18 mouse cellular contexts compared by ENCODE assay signal in the genomic region with DNA sequence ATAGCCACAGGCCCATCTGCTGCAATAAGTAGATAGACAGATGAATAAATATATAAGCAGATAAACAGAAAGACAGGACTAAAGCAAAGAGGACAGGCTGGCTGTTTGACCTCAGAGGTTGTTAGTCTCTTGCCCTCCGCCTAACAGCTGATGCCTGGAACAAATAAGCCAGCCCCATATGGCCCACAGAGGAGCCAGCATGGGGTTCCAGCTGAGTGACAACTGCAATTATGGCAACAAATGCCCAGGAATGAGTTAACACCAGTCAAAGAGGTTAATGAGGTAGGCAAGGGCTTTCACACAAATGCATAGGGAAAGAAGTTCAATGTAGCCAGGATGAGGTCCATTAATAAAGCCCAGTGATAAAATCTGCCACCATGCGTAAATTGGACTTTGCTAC.
DNase-seq lines count a peak whose midpoint lies in the region; ATAC-seq and TF ChIP-seq lines count a peak whose summit lies in the region.
"Had no signal": no experiment of that assay in that cellular context is flagged by ENCODE, and none has a peak within 500 bp of the region (broad histone marks: within the 10 kb centered on the region; RNA-seq: fewer than 3 reads in every experiment).

No protein-coding gene starts in this region.

- 37% methylated on average over 2 of the region's 2 CpGs for WGBS in forebrain, embryonic 11.5 days
- 52% methylated on average over 2 of the region's 2 CpGs for WGBS in forebrain, postnatal 0 days
- WGBS in embryonic facial prominence, embryonic 14.5 days = 74% methylated on average over 2 of the region's 2 CpGs
- 91% methylated on average over 2 of the region's 2 CpGs for WGBS in intestine, embryonic 15.5 days

- ATAC-seq in forebrain, embryonic 11.5 days (replicated peaks; ENCODE audit: low FRiP score) = no peak; the same call in 1 of the 2 replicates
- no peak for ATAC-seq in forebrain, postnatal 0 days
- ATAC-seq in embryonic facial prominence, embryonic 14.5 days (ENCODE audit: low read depth) = no peak
- no peak for ATAC-seq in intestine, embryonic 15.5 days
- ATAC-seq: liver, postnatal 0 days had no signal

- no peak overlapping the region for H3K9ac ChIP-seq in forebrain, embryonic 11.5 days (ENCODE audit: low read length)
- H3K9ac ChIP-seq in forebrain, postnatal 0 days = no peak overlapping the region
- no peak overlapping the region for H3K9ac ChIP-seq in embryonic facial prominence, embryonic 14.5 days (ENCODE audit: low read depth, low read length)
- H3K9ac ChIP-seq in intestine, embryonic 15.5 days = no peak overlapping the region
- H3K9ac ChIP-seq: embryonic facial prominence, embryonic 13.5 days; liver, postnatal 0 days had no signal

- H3K27ac ChIP-seq in forebrain, embryonic 11.5 days (ENCODE audit: low read depth, low read length) = no peak overlapping the region
- H3K27ac ChIP-seq in forebrain, postnatal 0 days (ENCODE audit: low read depth, low read length) = no peak overlapping the region
- no peak overlapping the region for H3K27ac ChIP-seq in embryonic facial prominence, embryonic 14.5 days (replicated peaks; ENCODE audit: low read depth, low read length)
- no peak overlapping the region for H3K27ac ChIP-seq in intestine, embryonic 15.5 days
- H3K27ac ChIP-seq: embryonic facial prominence, embryonic 13.5 days had no signal

- H3K27me3 ChIP-seq in forebrain, embryonic 11.5 days (ENCODE audit: control insufficient read depth, insufficient read depth, low read length) = no peaks in the 10 kb centered on the region
- H3K27me3 ChIP-seq in forebrain, postnatal 0 days (ENCODE audit: insufficient read depth, low read length) = no peaks in the 10 kb centered on the region
- no peaks in the 10 kb centered on the region for H3K27me3 ChIP-seq in embryonic facial prominence, embryonic 14.5 days (replicated peaks; ENCODE audit: control insufficient read depth, insufficient read depth, low read length)
- no peaks in the 10 kb centered on the region for H3K27me3 ChIP-seq in intestine, embryonic 15.5 days (replicated peaks)
- H3K27me3 ChIP-seq: embryonic facial prominence, embryonic 13.5 days had no signal

- TF ChIP-seq POLR2A in brain, embryonic 14.5 days (IDR thresholded peaks at IDR 0.05; ENCODE audit: borderline replicate concordance, extremely low read depth, insufficient read depth, insufficient read length, poor library complexity, severe bottlenecking) = no peak

- no peak overlapping the region for H3K4me3 ChIP-seq in forebrain, embryonic 11.5 days (ENCODE audit: low read depth, low read length)
- H3K4me3 ChIP-seq in forebrain, postnatal 0 days (ENCODE audit: low read depth, low read length) = no peak overlapping the region
- no peak overlapping the region for H3K4me3 ChIP-seq in embryonic facial prominence, embryonic 14.5 days (ENCODE audit: low read depth, low read length)
- no peak overlapping the region for H3K4me3 ChIP-seq in intestine, embryonic 15.5 days (replicated peaks)
- H3K4me3 ChIP-seq: embryonic facial prominence, embryonic 13.5 days had no signal

- no peaks in the 10 kb centered on the region for H3K4me1 ChIP-seq in forebrain, embryonic 11.5 days (replicated peaks; ENCODE audit: control insufficient read depth, insufficient read depth, low read length)
- H3K4me1 ChIP-seq in forebrain, postnatal 0 days (ENCODE audit: insufficient read depth) = no peaks in the 10 kb centered on the region
- no peaks in the 10 kb centered on the region for H3K4me1 ChIP-seq in embryonic facial prominence, embryonic 14.5 days (ENCODE audit: control insufficient read depth, insufficient read depth, low read length)
- no peaks in the 10 kb centered on the region for H3K4me1 ChIP-seq in intestine, embryonic 15.5 days (replicated peaks)
- H3K4me1 ChIP-seq: embryonic facial prominence, embryonic 13.5 days had no signal

- no peaks in the 10 kb centered on the region for H3K36me3 ChIP-seq in forebrain, embryonic 11.5 days (ENCODE audit: control insufficient read depth, insufficient read depth, low read length)
- no peaks in the 10 kb centered on the region for H3K36me3 ChIP-seq in forebrain, postnatal 0 days (ENCODE audit: insufficient read depth)
- H3K36me3 ChIP-seq in embryonic facial prominence, embryonic 14.5 days (ENCODE audit: control insufficient read depth, insufficient read depth, low read length) = no peaks in the 10 kb centered on the region
- H3K36me3 ChIP-seq in intestine, embryonic 15.5 days = no peaks in the 10 kb centered on the region
- H3K36me3 ChIP-seq: embryonic facial prominence, embryonic 13.5 days had no signal

- peak; percentile 54 for DNase-seq in forebrain, embryonic 11.5 days (ENCODE audit: low spot score)
- DNase-seq in forebrain, postnatal 0 days = no peak
- peak; percentile 62 for DNase-seq in brain, embryonic 14.5 days (ENCODE audit: low read depth)
- DNase-seq in embryonic facial prominence, embryonic 14.5 days (ENCODE audit: low spot score) = peak; percentile 3
- DNase-seq in mesoderm, embryonic 11.5 days (ENCODE audit: low read depth, low spot score) = peak; percentile 27
- no peak for DNase-seq in spleen, postnatal 4 days (ENCODE audit: low spot score in 2 of 2)
- no peak for DNase-seq in layer of hippocampus, postnatal 25 days (ENCODE audit: extremely low spot score in 1 of 2, low spot score in 1 of 2)
- DNase-seq: cerebellum, postnatal 14 days; heart, adult 18-20 months; kidney, adult 11 months; kidney, postnatal 36 days; liver; liver, postnatal 0 days; lung, postnatal 14 days; right cerebral cortex, postnatal 4 days; thymus, postnatal 4 days had no signal

- no peak for TF ChIP-seq CTCF in forebrain, postnatal 0 days (IDR thresholded peaks at IDR 0.05; ENCODE audit: low read depth)
- TF ChIP-seq CTCF in brain, embryonic 14.5 days (IDR thresholded peaks at IDR 0.05; ENCODE audit: borderline replicate concordance, extremely low read depth, insufficient read depth, insufficient read length) = no peak

- no peaks in the 10 kb centered on the region for H3K9me3 ChIP-seq in forebrain, embryonic 11.5 days (ENCODE audit: control insufficient read depth, low read length)
- no peaks in the 10 kb centered on the region for H3K9me3 ChIP-seq in forebrain, postnatal 0 days (ENCODE audit: low read length)
- H3K9me3 ChIP-seq in embryonic facial prominence, embryonic 14.5 days (ENCODE audit: control insufficient read depth, low read length) = no peaks in the 10 kb centered on the region
- no peaks in the 10 kb centered on the region for H3K9me3 ChIP-seq in intestine, embryonic 15.5 days
- H3K9me3 ChIP-seq: embryonic facial prominence, embryonic 13.5 days had no signal

- H3K4me2 ChIP-seq in forebrain, embryonic 11.5 days (ENCODE audit: low read depth, low read length, severe bottlenecking) = no peak overlapping the region
- H3K4me2 ChIP-seq in forebrain, postnatal 0 days (ENCODE audit: low read depth) = no peak overlapping the region
- H3K4me2 ChIP-seq in embryonic facial prominence, embryonic 14.5 days (ENCODE audit: low read depth, low read length) = no peak overlapping the region
- no peak overlapping the region for H3K4me2 ChIP-seq in intestine, embryonic 15.5 days (replicated peaks)
- H3K4me2 ChIP-seq: embryonic facial prominence, embryonic 13.5 days had no signal

Comparison
In these comparisons a context has a peak if more than half of its experiments do, and no peak if none do; other contexts are left out.
1. DNase-seq: peak in forebrain, embryonic 11.5 days (single experiment), brain, embryonic 14.5 days (single experiment), embryonic facial prominence, embryonic 14.5 days (single experiment) and mesoderm, embryonic 11.5 days (single experiment); none in forebrain, postnatal 0 days (single experiment), spleen, postnatal 4 days (0 of 2) and layer of hippocampus, postnatal 25 days (0 of 2).